Comparison of ENCODE assay signal across 8 mouse cellular contexts in genomic region chr10:68558105-68558827, GRCm38 (mm10). TPM values are rescaled to one million over a fixed set of nuclear protein-coding genes. Genes with fewer than 3 reads are reported as not detected.
DNase-seq lines count a peak whose midpoint lies in the region; ATAC-seq and TF ChIP-seq lines count a peak whose summit lies in the region.

No protein-coding gene starts in this region.

- no peak for TF ChIP-seq POLR2A in myocyte (IDR thresholded peaks at IDR 0.05; ENCODE audit: insufficient read length, low read depth)

- DNase-seq in adrenal gland, adult 8-10 months, result peak; percentile 69
- peak; percentile 98 for DNase-seq in fibroblast of lung, adult 2 months (ENCODE audit: low read depth)
- DNase-seq in heart, postnatal 14 days, result peak; percentile 76 to 83
- peak; percentile 52 to 84 for DNase-seq in layer of hippocampus, postnatal 14 days (ENCODE audit: low spot score in 2 of 2)

- no peaks in the 10 kb centered on the region for H3K79me3 ChIP-seq in C2C12 (ENCODE audit: low read depth)

- peak overlapping the region; percentile 76 for H3K4me2 ChIP-seq in myocyte (ENCODE audit: low read depth)

- no peak overlapping the region for H3K4me3 ChIP-seq in C2C12 (ENCODE audit: insufficient read depth, poor library complexity, severe bottlenecking)
- H3K4me3 ChIP-seq in myocyte, result no peak overlapping the region

- no peak overlapping the region for H3ac ChIP-seq in C2C12 (ENCODE audit: control insufficient read depth, insufficient read length, low read depth)
- no peak overlapping the region for H3ac ChIP-seq in myocyte (ENCODE audit: control insufficient read depth, insufficient read length)

- no peaks in the 10 kb centered on the region for H3K36me3 ChIP-seq in C2C12 (ENCODE audit: control insufficient read depth, insufficient read depth)
- H3K36me3 ChIP-seq in myocyte (ENCODE audit: control insufficient read depth, insufficient read depth), result no peaks in the 10 kb centered on the region

- H3K27me3 ChIP-seq in C2C12 (ENCODE audit: control insufficient read depth, insufficient read depth, insufficient read length), result no peaks in the 10 kb centered on the region
- H3K27me3 ChIP-seq in myocyte (ENCODE audit: control insufficient read depth, insufficient read depth, insufficient read length), result no peaks in the 10 kb centered on the region

- intact Hi-C loops in heart, postnatal 14 days (cut with DNase I), result no loop called here

- H3K79me2 ChIP-seq in C2C12 (ENCODE audit: control insufficient read depth, insufficient read depth) (no peaks in the 10 kb centered on the region), myocyte (ENCODE audit: control insufficient read depth, insufficient read depth) (no peaks in the 10 kb centered on the region)

- no peak for TF ChIP-seq CTCF in C2C12 (IDR thresholded peaks at IDR 0.05; ENCODE audit: control insufficient read depth, insufficient read depth, insufficient read length)

- no peak for ATAC-seq in monocyte, adult 5-6 weeks (replicated peaks; ENCODE audit: insufficient number of reproducible peaks, low FRiP score, low TSS enrichment, poor library complexity, severe bottlenecking)
- no peak for ATAC-seq in erythroblast, adult 5-6 weeks (replicated peaks; ENCODE audit: low FRiP score, poor library complexity, severe bottlenecking)

TF ChIP-seq in C2C12, 6 proteins besides CTCF, POLR2A, EP300 and RAD21:
- TF ChIP-seq MYOG (IDR thresholded peaks at IDR 0.05; ENCODE audit: control insufficient read depth, extremely low read depth, insufficient read length) (no peak), MAX (IDR thresholded peaks at IDR 0.05) (peak; percentile 83), USF1 (IDR thresholded peaks at IDR 0.05; ENCODE audit: low read depth) (peak; percentile 48)

TF ChIP-seq in myocyte, 11 proteins besides CTCF, POLR2A, EP300 and RAD21:
- TF ChIP-seq MAX (IDR thresholded peaks at IDR 0.05; ENCODE audit: low read depth) (peak; percentile 10), TCF3 (IDR thresholded peaks at IDR 0.05; ENCODE audit: insufficient read length, low read depth) (no peak), POLR2AphosphoS2 (IDR thresholded peaks at IDR 0.05; ENCODE audit: insufficient read length, low read depth) (no peak), CEBPB (IDR thresholded peaks at IDR 0.05; ENCODE audit: insufficient read depth, poor library complexity, severe bottlenecking) (no peak), E2F4 (IDR thresholded peaks at IDR 0.05; ENCODE audit: insufficient read depth) (no peak), SRF (IDR thresholded peaks at IDR 0.05; ENCODE audit: control insufficient read depth, insufficient read length, low read depth) (no peak), USF1 (IDR thresholded peaks at IDR 0.05; ENCODE audit: low read depth) (peak; percentile 74), MYOD1 (IDR thresholded peaks at IDR 0.05; ENCODE audit: control insufficient read depth in 1 of 3, insufficient read length in 2 of 3, low read depth in 2 of 3) (no peak), MYOG (IDR thresholded peaks at IDR 0.05; ENCODE audit: control insufficient read depth in 1 of 3, insufficient read depth in 1 of 3, insufficient read length in 2 of 3, low read depth in 2 of 3) (no peak), TCF12 (IDR thresholded peaks at IDR 0.05; ENCODE audit: insufficient read depth, poor library complexity, severe bottlenecking) (no peak), REST (IDR thresholded peaks at IDR 0.05; ENCODE audit: insufficient read depth, insufficient read length) (no peak)

RNA-seq across cellular contexts. Expression of gene Cabcoco1, which starts 16.6 kb away (rescaled TPM):
- polyA plus RNA-seq in C2C12 (2012; fragmentation: generic; extraction: Trizol) (not detected), myocyte (2012; fragmentation: generic; extraction: Trizol) (not detected)
- 1 to 10 TPM; 3.1 to 5.6 (median 4.0) TPM for total RNA-seq in adrenal gland, adult 8-10 months (2022)
- total RNA-seq in heart, postnatal 14 days (2021), result 10 to 100 TPM; 23.1 to 23.2 TPM
- total RNA-seq in layer of hippocampus, postnatal 14 days (2021), result 1 to 10 TPM; 2.4 to 3.5 TPM
- total RNA-seq in monocyte, adult 5-6 weeks (2017), result 3.1 to 6.6 TPM in 2 of 3 replicates, not detected in the other
- total RNA-seq in erythroblast, adult 5-6 weeks (2015; ENCODE audit: low replicate concordance), result 0.58 TPM in 1 of 2 replicates, not detected in the other
- 0.34 and 1.5 TPM in 2 replicates for total RNA-seq in erythroblast, adult 5-6 weeks (2017; ENCODE audit: low replicate concordance)
